Mouse (Mus musculus) hindbrain, postnatal 0 days (tissue): ENCODE measurements around the gene Abca5. TPM values are rescaled to one million over a fixed set of nuclear protein-coding genes. Genes with fewer than 3 reads are reported as not detected.

Experiments used
- ATAC-seq: fragments of 200-750 bp; cut with Nextera tagmentation; 2 replicates; pipeline ENCODE4 v1.8.0; 2017; ENCODE audit warnings: mild to moderate bottlenecking, moderate TSS enrichment, moderate library complexity
- DNase-seq: peaks from one replicate; pipeline ENCODE4 v3.0.0-alpha.2; 2015; ENCODE audit warnings: low spot score
- H3K27ac ChIP-seq: fragments of 300-500 bp; sonication (generic); 2 replicates; pipeline ENCODE4 v1.5.1; 2014; ENCODE audit warnings: mild to moderate bottlenecking
- H3K27me3 ChIP-seq: fragments of 300-500 bp; sonication (generic); 2 replicates; pipeline ENCODE4 v1.6.1; 2014; ENCODE audit warnings: low read length, mixed read lengths; ENCODE audit not compliant: insufficient read depth
- H3K36me3 ChIP-seq: fragments of 300-500 bp; sonication (generic); 2 replicates; pipeline ENCODE4 v1.6.1; 2014; ENCODE audit warnings: low read length, mixed read lengths; ENCODE audit not compliant: insufficient read depth
- H3K4me1 ChIP-seq: fragments of 300-500 bp; sonication (generic); 2 replicates; pipeline ENCODE4 v1.6.1; 2014; ENCODE audit warnings: antibody characterized with exemption, low read length, mixed read lengths; ENCODE audit not compliant: insufficient read depth
- H3K4me2 ChIP-seq: fragments of 300-500 bp; sonication (generic); 2 replicates; pipeline ENCODE4 v1.6.1; 2014; ENCODE audit warnings: low read depth, mild to moderate bottlenecking, low read length, moderate library complexity, mixed read lengths
- H3K4me3 ChIP-seq: fragments of 300-500 bp; sonication (generic); 2 replicates; pipeline ENCODE4 v1.5.1; 2014; ENCODE audit warnings: low read length
- H3K9ac ChIP-seq: fragments of 300-500 bp; sonication (generic); replicated peaks from 2 replicates; pipeline ENCODE4 v1.6.1; 2014; ENCODE audit warnings: mild to moderate bottlenecking, low read length, moderate library complexity, mixed read lengths
- H3K9me3 ChIP-seq: fragments of 300-500 bp; sonication (generic); 2 replicates; pipeline ENCODE4 v1.6.1; 2016; ENCODE audit warnings: low read length, mixed read lengths
- CTCF ChIP-seq: IDR thresholded peaks from 2 replicates; pipeline ENCODE4 v1.5.1; 2016; ENCODE audit warnings: antibody characterized with exemption, control low read depth, low read depth
- WGBS: fragments of 180-500 bp; shearing (Covaris S2); extraction: QIAGEN DNeasy Blood & Tissue Kit; methylation state at CpG from one replicate; pipeline ENCODE4 v1.1.7; 2014; 5-methylcytosine and 5-hydroxymethylcytosine counted together
- polyA plus RNA-seq: library from polyadenylated mRNA; unstranded; fragments of >200 nt; fragmentation: Nextera tagmentation; extraction: Ambion mirVana; gene quantifications from 2 replicates; pipeline ENCODE4 v1.2.1, GENCODE M21; 2015
- total RNA-seq: library from RNA; depleted of rRNA; stranded (reverse); fragments of >200 nt; gene quantifications from 2 replicates; pipeline ENCODE4 v1.2.3, GENCODE M21; 2014

Gene Abca5
- total and polyA plus RNA-seq, 2 experiments from 2014 or later: 15.9 to 26.3 TPM

DNA sequence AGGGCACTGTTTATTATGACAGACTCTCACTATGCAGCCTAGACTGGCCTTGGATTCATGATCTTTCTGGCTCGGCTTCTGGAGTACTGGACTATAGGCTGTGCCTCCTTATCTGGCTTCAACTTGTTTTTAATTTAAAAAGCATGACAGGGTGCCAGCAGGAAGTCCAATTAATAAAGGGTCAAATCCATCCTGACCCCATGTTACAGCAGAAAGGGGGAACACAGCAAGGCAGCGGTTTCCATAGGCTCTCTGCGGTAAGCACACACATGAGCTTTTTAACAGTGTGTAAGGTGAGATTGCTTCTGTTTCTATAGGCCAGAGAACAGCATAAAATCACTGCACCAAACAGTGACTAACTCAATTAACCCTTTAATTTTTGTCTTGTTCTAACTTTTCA is 34.1 kb downstream of the Abca5 start:
- no peaks in the 10 kb centered on the region for H3K27me3 ChIP-seq
- H3K36me3 ChIP-seq: 0 out of 2 replicates have a peak, but pooled peaks cover 5% of the 10 kb centered on the region
- TF ChIP-seq CTCF: no peak
- no peak overlapping the region for H3K27ac ChIP-seq
- H3K4me2 ChIP-seq: no peak overlapping the region
- no peak for DNase-seq
- no peak overlapping the region for H3K4me3 ChIP-seq
- no peak overlapping the region for H3K9ac ChIP-seq
- H3K4me1 ChIP-seq: no peaks in the 10 kb centered on the region
- no peak for ATAC-seq
- 36% methylated on average over 3 of the region's 3 CpGs for WGBS
- no peaks in the 10 kb centered on the region for H3K9me3 ChIP-seq

DNA sequence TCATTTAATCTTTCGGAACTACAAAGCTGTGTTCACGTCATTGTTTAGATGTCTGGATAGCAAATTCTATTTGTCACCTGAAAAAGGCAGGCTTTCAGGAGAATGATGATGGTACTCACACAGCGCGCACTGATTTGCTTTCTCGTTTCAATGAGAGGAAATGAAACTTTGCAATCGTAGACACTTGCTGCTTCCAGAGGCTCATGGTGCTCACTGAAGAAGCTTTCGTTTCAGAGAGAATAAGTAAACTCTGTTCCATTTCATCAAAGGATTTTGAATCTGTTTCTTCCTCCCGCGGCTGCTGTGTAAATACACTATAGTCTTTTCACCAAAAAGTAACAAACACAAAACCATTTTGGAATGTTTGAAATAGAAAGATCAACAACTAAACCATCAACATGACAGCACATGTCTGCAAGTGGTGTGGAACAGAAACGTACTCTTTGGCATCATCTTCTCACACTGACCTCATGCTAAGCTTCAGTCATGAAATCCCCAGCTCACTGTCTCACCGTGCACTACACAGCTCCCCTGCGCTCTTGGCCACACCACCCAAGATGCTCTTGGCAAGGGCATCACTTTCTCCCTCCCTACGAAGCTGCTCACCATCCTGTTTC is 39.5 kb downstream of the Abca5 start:
- Histone ChIP-seq H3K4me1 (no peaks in the 10 kb centered on the region), H3K4me2 (no peak overlapping the region), H3K36me3 (peaks cover 7% of the 10 kb centered on the region; the same call in 1 of the 2 replicates), H3K9ac (no peak overlapping the region), H3K9me3 (no peaks in the 10 kb centered on the region), H3K27ac (no peak overlapping the region), H3K4me3 (no peak overlapping the region), H3K27me3 (no peaks in the 10 kb centered on the region)
- DNase-seq (no peak), ATAC-seq (no peak)
- WGBS: 80% methylated on average over 13 of the region's 13 CpGs
- no peak for TF ChIP-seq CTCF

DNA sequence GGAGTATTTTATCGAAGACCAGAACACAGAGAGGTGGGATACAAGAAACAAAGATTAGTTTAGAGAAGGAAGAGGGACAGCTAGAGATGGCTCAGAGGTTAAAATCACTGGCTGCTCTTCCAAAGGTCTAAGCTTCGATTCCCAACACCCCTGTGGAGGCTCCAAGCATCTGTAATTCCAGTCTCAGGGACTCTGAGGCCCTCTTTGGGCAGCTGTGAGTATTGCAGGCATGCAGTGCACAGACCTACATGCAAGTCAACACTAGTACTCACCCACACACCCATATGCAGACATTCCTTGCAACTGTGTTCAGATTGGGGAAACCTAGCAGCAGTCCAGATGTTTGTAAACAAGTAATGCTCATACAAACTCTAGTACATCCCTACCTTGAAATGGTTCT is 46.9 kb downstream of the Abca5 start:
- 74% methylated on average over 2 of the region's 2 CpGs for WGBS
- Histone ChIP-seq H3K9ac (no peak overlapping the region), H3K27ac (no peak overlapping the region), H3K27me3 (no peaks in the 10 kb centered on the region), H3K36me3 (0 out of 2 replicates have a peak, but pooled peaks cover 5% of the 10 kb centered on the region), H3K4me1 (no peaks in the 10 kb centered on the region), H3K9me3 (no peaks in the 10 kb centered on the region), H3K4me2 (no peak overlapping the region), H3K4me3 (no peak overlapping the region)
- TF ChIP-seq CTCF: 0 out of 2 replicates have a peak, but pooled peaks have one; percentile 7
- DNase-seq (no peak), ATAC-seq (no peak)

DNA sequence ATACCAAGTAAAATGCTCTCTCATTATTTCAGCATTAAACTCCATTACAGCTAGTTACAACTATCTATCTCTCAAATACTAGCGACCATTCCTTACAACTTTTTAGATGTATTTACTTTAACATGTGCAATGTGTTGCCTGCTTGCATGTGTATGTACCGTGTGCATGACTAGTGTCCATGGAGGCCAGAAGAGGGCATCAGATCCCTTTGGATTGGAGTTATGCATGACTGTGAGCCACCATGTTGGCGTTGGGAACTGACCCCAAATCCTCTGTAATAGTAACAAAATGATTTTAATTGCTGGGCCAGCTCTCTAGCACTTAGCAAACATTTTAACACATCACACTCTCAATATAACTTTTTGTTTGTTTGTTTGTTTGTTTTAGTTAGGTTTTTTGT is 49.1 kb downstream of the Abca5 start:
- no peak overlapping the region for H3K4me3 ChIP-seq
- DNase-seq (no peak), ATAC-seq (no peak)
- H3K9me3 ChIP-seq: no peaks in the 10 kb centered on the region
- H3K27me3 ChIP-seq: no peaks in the 10 kb centered on the region
- 0 out of 2 replicates have a peak, but pooled peaks cover 5% of the 10 kb centered on the region for H3K36me3 ChIP-seq
- peak; percentile 25; the same call in 1 of the 2 replicates for TF ChIP-seq CTCF
- H3K9ac ChIP-seq: no peak overlapping the region
- WGBS: 84% methylated on average over 3 of the region's 3 CpGs
- H3K4me2 ChIP-seq: no peak overlapping the region
- no peaks in the 10 kb centered on the region for H3K4me1 ChIP-seq
- no peak overlapping the region for H3K27ac ChIP-seq

DNA sequence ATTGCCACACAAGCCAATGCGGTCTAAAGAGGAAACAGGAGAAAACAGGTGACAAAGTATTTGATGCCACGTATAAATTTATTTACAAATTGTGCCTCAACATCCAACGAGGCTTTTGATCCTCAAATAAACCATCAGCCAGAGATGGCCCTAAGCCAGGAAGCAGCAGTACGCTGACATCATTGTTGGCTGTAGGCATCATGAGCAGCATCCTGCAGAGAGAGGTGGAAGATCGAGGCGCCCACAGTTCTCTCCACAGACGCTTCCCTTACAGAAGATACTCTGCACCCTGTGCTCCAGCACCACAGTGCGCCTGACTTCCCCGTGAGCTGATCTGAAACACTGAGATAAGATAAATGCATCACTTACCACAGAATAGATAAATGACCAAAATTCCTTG is 49.8 kb downstream of the Abca5 start:
- Histone ChIP-seq H3K9me3 (no peaks in the 10 kb centered on the region), H3K4me1 (no peaks in the 10 kb centered on the region), H3K9ac (no peak overlapping the region), H3K36me3 (0 out of 2 replicates have a peak, but pooled peaks cover 4% of the 10 kb centered on the region), H3K27ac (no peak overlapping the region), H3K27me3 (no peaks in the 10 kb centered on the region), H3K4me2 (no peak overlapping the region), H3K4me3 (no peak overlapping the region)
- no peak for TF ChIP-seq CTCF
- ATAC-seq (no peak), DNase-seq (peak; percentile 48)
- 55% methylated on average over 9 of the region's 9 CpGs for WGBS

DNA sequence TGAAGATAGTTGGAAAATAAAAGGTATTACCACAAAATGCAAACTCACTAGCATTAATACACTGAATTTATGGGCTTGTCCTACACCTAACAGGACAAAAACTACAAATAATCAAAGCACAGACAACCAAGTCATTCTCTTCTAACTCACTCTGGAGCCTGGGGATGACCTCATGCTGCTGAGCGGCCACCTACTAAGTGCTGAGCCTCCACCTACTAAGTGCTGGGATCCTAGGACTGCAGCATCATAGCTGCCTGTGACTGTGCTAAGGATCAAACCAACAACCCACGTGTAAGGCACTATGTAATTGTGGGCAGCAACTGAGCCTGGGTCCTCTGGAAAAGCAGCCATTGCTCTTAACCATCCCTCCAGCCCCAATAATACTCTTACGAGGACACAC is 51.2 kb downstream of the Abca5 start:
- Histone ChIP-seq H3K4me1 (no peaks in the 10 kb centered on the region), H3K27ac (no peak overlapping the region)
- ATAC-seq: no peak

DNA sequence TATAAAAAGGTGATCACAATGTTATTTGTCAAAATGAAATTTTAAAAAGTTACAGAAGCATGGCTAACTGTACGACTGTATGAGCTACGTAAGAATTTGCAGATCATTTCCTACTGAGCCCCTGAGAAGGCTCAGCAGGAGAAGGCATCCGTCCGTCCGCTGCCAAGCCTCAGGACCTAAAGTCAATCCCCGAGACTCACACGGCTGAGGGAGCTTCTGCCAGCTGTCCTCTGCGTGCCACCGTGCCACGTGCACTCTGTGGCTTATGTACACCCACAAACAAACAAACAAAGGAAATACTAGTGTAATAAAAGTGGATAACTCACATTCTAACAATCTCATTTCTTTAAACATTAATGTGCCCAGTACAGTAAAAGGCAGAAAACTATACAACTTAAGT is 52.7 kb downstream of the Abca5 start:
- Histone ChIP-seq H3K27me3 (no peaks in the 10 kb centered on the region), H3K4me3 (no peak overlapping the region), H3K27ac (no peak overlapping the region), H3K4me1 (no peaks in the 10 kb centered on the region), H3K9ac (no peak overlapping the region), H3K4me2 (no peak overlapping the region), H3K9me3 (no peaks in the 10 kb centered on the region), H3K36me3 (no peaks in the 10 kb centered on the region)
- DNase-seq (no peak), ATAC-seq (no peak)
- 45% methylated on average over 10 of the region's 10 CpGs for WGBS
- no peak for TF ChIP-seq CTCF

More for the DNA sequence above, 51.2 kb downstream of the Abca5 start:
- H3K9me3 ChIP-seq: no peaks in the 10 kb centered on the region
- H3K27me3 ChIP-seq: no peaks in the 10 kb centered on the region
- WGBS: 81% methylated on average over 3 of the region's 3 CpGs
- H3K4me3 ChIP-seq: no peak overlapping the region
- no peak for DNase-seq
- H3K9ac ChIP-seq: no peak overlapping the region
- TF ChIP-seq CTCF: no peak
- H3K4me2 ChIP-seq: no peak overlapping the region
- no peaks in the 10 kb centered on the region for H3K36me3 ChIP-seq
